Mouse (Mus musculus) ES-Bruce4 (cell line): Measurements from ENCODE around the gene Gm17409.

Experiments used
- CTCF ChIP-seq: IDR thresholded peaks from one replicate; pipeline ENCODE4 v1.8.1; 2011; ENCODE audit warnings: low read depth, low read length
- POLR2A ChIP-seq: IDR thresholded peaks from one replicate; pipeline ENCODE4 v1.8.1; 2011; ENCODE audit warnings: low read length; ENCODE audit not compliant: insufficient read depth

DNA sequence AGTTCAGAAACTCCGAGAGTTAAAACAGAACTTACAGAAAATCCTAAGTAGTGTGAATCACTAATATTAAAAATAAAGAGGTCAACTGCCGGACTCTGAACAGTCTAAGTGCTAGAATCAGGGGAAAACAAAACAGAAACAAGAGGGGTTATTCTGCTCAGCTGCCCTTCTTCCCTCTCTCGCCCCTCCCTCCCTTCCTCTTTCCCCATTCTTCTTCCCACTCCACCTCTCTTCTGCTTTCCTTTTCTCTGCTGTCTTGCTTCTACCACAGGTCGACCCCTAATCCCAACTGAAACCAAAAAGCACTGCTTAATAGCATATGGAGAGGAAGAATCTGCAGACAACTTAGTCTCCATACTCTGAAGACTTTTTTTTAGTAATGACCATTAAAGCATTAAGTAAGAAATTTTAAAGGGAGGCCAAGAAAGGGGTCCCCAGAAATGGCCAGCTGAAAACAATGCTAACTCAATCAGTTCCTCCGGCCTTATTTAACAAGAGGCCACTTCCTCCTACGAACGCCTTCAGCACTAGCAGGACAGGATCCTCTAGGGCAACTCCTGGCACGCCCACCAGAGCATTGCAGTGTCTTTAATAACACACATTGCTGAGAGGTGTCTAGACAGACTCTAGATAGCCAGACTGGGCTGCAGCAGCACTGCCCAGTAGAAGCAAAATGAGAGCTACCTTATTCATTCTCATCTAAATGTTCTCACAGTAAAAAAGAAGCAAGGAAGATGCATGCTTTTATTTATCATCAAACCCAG, 26.9 kb downstream of the Gm17409 start:
- TF ChIP-seq CTCF (no peak), POLR2A (no peak)
